Mouse (Mus musculus): ENCODE measurements around the gene Slc38a7. TPM values are rescaled to one million over a fixed set of nuclear protein-coding genes. Genes with fewer than 3 reads are reported as not detected.
"Not testable (repeated sequence)": the region's sequence is repeated elsewhere in the genome, so short reads cannot be mapped to it uniquely, and the experiment has no call there.

The Slc38a7 gene
- polyA plus RNA-seq, 1 experiment from 2014 or later = 8.0 TPM

DNA sequence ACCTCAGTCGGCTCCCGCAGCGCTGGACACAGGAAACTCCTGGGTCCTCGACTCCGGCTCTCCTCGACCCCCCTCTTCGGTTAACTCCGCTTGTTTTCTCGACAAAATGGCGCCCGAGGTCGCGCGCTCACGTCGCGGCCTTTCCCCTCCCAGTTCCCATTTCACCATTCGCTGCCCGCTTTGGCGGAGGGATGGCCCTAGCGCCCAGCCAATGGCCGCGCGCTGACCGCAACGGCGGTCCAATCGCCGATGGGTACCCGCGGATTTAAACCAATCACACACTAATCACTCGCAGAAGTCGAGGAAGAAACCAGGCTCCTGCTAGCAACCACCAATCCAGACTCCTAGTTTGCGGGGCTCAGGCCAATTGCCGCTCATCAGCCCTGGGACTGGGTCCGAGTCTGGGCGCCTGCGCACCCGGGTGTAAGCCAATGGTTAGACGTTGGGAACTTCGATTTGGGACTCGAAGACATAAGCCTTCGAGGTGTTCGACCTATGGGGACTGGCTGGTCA lies 46.0 kb downstream of the Slc38a7 start, which contains the start of gene Cnot1:
Cnot1 (minus strand) TSS at position 134 of the 513 bp plus-strand sequence.
- no peaks in the 10 kb centered on the region for H3K27me3 ChIP-seq
- ATAC-seq (ENCODE audit: insufficient read depth) = peak; percentile 96
- H3K36me3 ChIP-seq (replicated peaks) = peaks cover 16% of the 10 kb centered on the region
- peak within 1 kb of the TSS; percentile 89 for H3K4me2 ChIP-seq
- peak within 1 kb of the TSS; percentile 96 for H3K9ac ChIP-seq
- H3K9me3 ChIP-seq (replicated peaks) = no peaks in the 10 kb centered on the region
- H3K27ac ChIP-seq (replicated peaks) = peak within 1 kb of the TSS; percentile 95
- peak within 1 kb of the TSS; percentile 99 for H3K4me3 ChIP-seq (replicated peaks)
- H3K4me1 ChIP-seq (replicated peaks) = peaks cover 52% of the 10 kb centered on the region
- under 1% methylated on average over 44 of the region's 44 CpGs for WGBS (ENCODE audit: insufficient replicate concordance)

DNA sequence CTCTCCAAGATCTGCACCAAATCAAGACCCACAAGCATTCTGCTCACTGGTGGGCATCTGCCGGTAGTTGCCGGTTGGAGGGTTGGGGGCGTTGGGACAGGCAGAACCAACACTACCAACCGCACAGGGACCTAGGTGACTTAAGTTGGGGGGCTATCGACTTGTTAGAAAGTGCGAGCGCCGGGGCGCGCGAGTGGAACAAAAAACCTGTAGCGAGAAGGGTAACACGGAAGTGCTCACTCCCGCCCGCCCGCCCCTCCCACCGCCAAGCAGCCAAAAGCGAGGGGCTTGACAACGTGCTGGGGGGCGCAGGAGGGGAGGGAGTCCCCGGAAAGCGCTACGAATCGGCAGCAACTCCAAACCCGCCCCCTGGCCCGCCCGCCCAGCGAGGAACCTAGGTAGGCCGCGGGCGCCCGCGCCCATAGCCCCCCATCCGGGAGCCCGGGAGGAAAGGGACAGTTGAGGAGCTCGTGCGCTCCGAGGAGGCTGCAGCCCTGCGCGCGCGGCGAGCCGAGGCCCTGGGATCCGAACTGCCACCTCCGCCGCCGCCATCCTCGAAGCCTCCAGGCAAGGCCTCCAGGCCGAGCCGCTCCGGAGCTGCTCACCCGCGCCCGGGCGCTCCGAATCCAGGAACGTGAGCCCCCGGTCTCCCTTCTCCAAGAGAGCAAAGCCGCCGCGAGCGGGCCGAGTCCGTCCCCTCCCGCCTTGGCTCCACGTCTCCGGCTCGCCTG lies 46.7 kb downstream of the Slc38a7 start:
- Histone ChIP-seq H3K36me3 (replicated peaks) (peaks cover 24% of the 10 kb centered on the region), H3K4me2 (peak overlapping the region; percentile 89), H3K9ac (peak overlapping the region; percentile 96), H3K27ac (replicated peaks) (peak overlapping the region; percentile 87), H3K4me3 (replicated peaks) (peak overlapping the region; percentile 99), H3K9me3 (replicated peaks) (no peaks in the 10 kb centered on the region), H3K4me1 (replicated peaks) (peaks cover 60% of the 10 kb centered on the region), H3K27me3 (no peaks in the 10 kb centered on the region)
- no peak for ATAC-seq (ENCODE audit: insufficient read depth)
- WGBS (ENCODE audit: insufficient replicate concordance) = 0% methylated on average over 63 of the region's 69 CpGs

- Histone ChIP-seq H3K9ac (peak overlapping the region; percentile 96), H3K4me1 (replicated peaks) (peaks cover 65% of the 10 kb centered on the region), H3K4me3 (replicated peaks) (peak overlapping the region; percentile 99), H3K27me3 (no peaks in the 10 kb centered on the region), H3K27ac (replicated peaks) (peak overlapping the region; percentile 87; the same call in 1 of the 2 replicates), H3K4me2 (peak overlapping the region; percentile 89), H3K9me3 (replicated peaks) (no peaks in the 10 kb centered on the region), H3K36me3 (replicated peaks) (peaks cover 35% of the 10 kb centered on the region)
- 48% methylated on average over 2 of the region's 2 CpGs for WGBS (ENCODE audit: insufficient replicate concordance)
- ATAC-seq (ENCODE audit: insufficient read depth) = no peak
These were observed 47.9 kb downstream of the Slc38a7 start for GRCm38 (mm10) chr8:95805482-95805881.

- Histone ChIP-seq H3K4me2 (no peak overlapping the region), H3K4me1 (replicated peaks) (peaks cover 71% of the 10 kb centered on the region), H3K4me3 (replicated peaks) (no peak overlapping the region), H3K36me3 (replicated peaks) (peaks cover 50% of the 10 kb centered on the region), H3K9ac (no peak overlapping the region), H3K27ac (replicated peaks) (no peak overlapping the region), H3K27me3 (no peaks in the 10 kb centered on the region), H3K9me3 (replicated peaks) (no peaks in the 10 kb centered on the region)
- ATAC-seq (ENCODE audit: insufficient read depth) = no peak
- 55% methylated on average over 8 of the region's 8 CpGs for WGBS (ENCODE audit: insufficient replicate concordance)
These were observed 51.1 kb downstream of the Slc38a7 start for GRCm38 (mm10) chr8:95802231-95802630.

GRCm38 (mm10) chr8:95801476-95802064 lies 51.8 kb downstream of the Slc38a7 start:
- Histone ChIP-seq H3K4me3 (replicated peaks) (no peak overlapping the region), H3K9ac (no peak overlapping the region), H3K4me2 (no peak overlapping the region), H3K9me3 (replicated peaks) (no peaks in the 10 kb centered on the region), H3K27ac (replicated peaks) (no peak overlapping the region), H3K36me3 (replicated peaks) (peaks cover 52% of the 10 kb centered on the region), H3K27me3 (no peaks in the 10 kb centered on the region), H3K4me1 (replicated peaks) (peaks cover 71% of the 10 kb centered on the region)
- 63% methylated on average over 1 of the region's 1 CpGs for WGBS (ENCODE audit: insufficient replicate concordance)
- ATAC-seq (ENCODE audit: insufficient read depth) = no peak

DNA sequence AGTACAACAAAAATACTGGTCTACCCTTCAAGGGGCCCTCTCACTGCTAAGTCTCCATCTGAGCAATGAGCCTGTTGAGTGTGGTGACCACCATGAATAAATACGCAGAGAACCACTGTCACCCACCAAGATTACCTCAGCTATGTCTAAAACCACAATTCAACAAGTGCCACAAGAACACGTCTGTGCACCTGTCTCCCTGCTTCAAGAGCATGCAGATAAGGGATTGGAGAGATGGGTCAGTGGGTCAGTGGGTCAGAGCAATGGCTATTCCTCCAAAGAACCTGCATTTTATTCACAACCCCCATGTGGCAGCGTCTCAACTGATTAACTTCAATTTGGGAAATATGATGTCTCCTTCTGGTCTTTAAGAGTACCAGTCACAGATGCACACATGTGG lies 53.0 kb downstream of the Slc38a7 start:
- Histone ChIP-seq H3K4me2 (no peak overlapping the region), H3K9me3 (replicated peaks) (no peaks in the 10 kb centered on the region), H3K4me3 (replicated peaks) (no peak overlapping the region), H3K27me3 (no peaks in the 10 kb centered on the region), H3K27ac (replicated peaks) (no peak overlapping the region), H3K36me3 (replicated peaks) (peaks cover 63% of the 10 kb centered on the region), H3K9ac (no peak overlapping the region), H3K4me1 (replicated peaks) (peaks cover 60% of the 10 kb centered on the region)
- ATAC-seq (ENCODE audit: insufficient read depth) = no peak
- WGBS (ENCODE audit: insufficient replicate concordance) = 65% methylated on average over 3 of the region's 3 CpGs

GRCm38 (mm10) chr8:95799891-95800290 lies 53.4 kb downstream of the Slc38a7 start:
- H3K4me1 ChIP-seq (replicated peaks) = peaks cover 55% of the 10 kb centered on the region
- H3K9me3 ChIP-seq (replicated peaks) = no peaks in the 10 kb centered on the region
- 64% methylated on average over 1 of the region's 1 CpGs for WGBS (ENCODE audit: insufficient replicate concordance)
- no peak overlapping the region for H3K4me3 ChIP-seq (replicated peaks)
- H3K4me2 ChIP-seq = no peak overlapping the region
- ATAC-seq (ENCODE audit: insufficient read depth) = no peak
- H3K9ac ChIP-seq = no peak overlapping the region
- H3K27ac ChIP-seq (replicated peaks) = no peak overlapping the region
- peaks cover 60% of the 10 kb centered on the region for H3K36me3 ChIP-seq (replicated peaks)
- H3K27me3 ChIP-seq = no peaks in the 10 kb centered on the region

DNA sequence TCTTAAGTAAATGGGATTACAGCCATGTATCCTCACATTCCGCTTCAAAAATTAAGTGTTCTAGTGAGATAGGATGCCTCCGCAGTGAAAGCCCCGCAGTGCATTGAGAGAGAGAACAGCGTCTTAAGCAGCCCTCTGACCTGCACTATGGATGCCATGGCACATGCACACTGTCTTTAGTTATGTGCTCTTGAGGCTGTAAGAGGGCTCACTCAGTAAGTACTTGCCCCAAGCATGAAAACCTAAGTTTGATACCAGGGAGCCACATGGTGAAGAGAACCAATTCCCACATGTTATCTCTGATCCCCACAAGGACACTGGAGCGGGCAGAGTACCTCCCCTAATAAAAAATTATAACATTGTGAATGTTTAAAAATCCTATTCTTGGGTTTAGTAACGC lies 54.2 kb downstream of the Slc38a7 start:
- Histone ChIP-seq H3K9ac (no peak overlapping the region), H3K4me2 (no peak overlapping the region), H3K4me1 (replicated peaks) (peaks cover 49% of the 10 kb centered on the region), H3K36me3 (replicated peaks) (peaks cover 52% of the 10 kb centered on the region), H3K9me3 (replicated peaks) (no peaks in the 10 kb centered on the region), H3K4me3 (replicated peaks) (no peak overlapping the region), H3K27ac (replicated peaks) (no peak overlapping the region), H3K27me3 (no peaks in the 10 kb centered on the region)
- no peak for ATAC-seq (ENCODE audit: insufficient read depth)
- 83% methylated on average over 6 of the region's 6 CpGs for WGBS (ENCODE audit: insufficient replicate concordance)

DNA sequence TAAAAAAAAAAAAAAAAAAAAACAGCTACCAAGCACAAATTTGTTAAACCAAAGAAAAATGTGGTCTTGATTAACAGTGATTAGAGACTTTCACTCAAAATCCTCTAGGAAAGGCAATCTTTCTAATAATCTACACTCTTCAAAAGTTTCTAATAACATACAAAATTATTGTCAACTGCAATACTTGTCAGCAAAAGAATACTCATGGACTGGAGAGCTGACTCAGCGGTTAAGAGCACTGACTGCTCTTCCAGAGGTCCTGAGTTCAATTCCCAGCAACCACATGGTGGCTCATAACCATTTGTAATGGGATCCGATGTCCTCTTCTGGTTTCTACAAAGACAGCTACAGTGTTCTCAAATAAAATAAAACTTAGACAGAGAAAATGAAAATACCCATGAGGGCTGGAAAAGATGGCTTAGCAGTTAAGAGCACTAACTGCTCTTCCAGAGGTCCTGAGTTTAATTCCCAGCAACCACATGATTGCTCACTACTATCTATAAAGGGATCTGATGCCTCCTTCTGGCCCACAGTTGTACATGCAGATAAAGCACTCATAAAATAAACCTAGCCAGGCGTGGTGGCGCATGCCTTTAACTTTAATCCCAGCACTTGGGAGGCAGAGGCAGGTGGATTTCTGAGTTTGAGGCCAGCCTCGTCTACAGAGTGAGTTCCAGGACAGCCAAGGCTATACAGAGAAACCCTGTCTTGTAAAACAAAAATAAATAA lies 57.8 kb downstream of the Slc38a7 start:
- not testable (repeated sequence) for H3K4me3 ChIP-seq (replicated peaks); H3K9ac ChIP-seq; ATAC-seq (ENCODE audit: insufficient read depth); H3K27me3 ChIP-seq; H3K9me3 ChIP-seq (replicated peaks); H3K27ac ChIP-seq (replicated peaks); H3K4me2 ChIP-seq
- peaks cover 44% of the 10 kb centered on the region for H3K36me3 ChIP-seq (replicated peaks)
- WGBS (ENCODE audit: insufficient replicate concordance) = 81% methylated on average over 5 of the region's 5 CpGs
- H3K4me1 ChIP-seq (replicated peaks) = peaks cover 21% of the 10 kb centered on the region

Data from liver, embryonic 15.5 days (tissue).